Mouse (Mus musculus) induced T-regulatory cell, adult 2 months (primary cell): ENCODE measurements around the gene Fmod.

Experiments
- DNase-seq: peaks from one replicate; pipeline ENCODE4 v3.0.0-alpha.2; 2012; ENCODE audit warnings: low read depth

The Fmod gene

DNA sequence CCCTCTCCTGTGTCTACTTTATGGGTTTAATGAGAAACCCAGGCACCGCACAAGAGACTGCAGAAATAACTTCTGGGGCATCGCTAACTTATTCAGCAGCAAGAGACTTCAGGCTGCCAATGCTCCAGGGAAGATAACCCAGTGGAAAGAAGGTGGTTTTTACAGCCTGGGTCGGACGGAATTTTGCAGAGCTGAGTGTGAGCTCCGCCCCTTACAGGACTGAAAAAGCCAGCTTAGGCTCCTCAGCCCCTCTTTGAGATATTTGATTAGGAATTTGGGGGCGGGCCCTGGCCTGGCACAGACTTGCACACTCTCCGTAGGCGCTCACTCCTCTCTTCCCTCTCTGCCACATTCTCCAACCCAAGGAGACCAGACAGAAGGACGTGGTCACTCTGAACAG lies at the start of gene Fmod:
Fmod (plus strand) TSS at position 83 of the 400 bp plus-strand sequence.
- DNase-seq = no peak

DNA sequence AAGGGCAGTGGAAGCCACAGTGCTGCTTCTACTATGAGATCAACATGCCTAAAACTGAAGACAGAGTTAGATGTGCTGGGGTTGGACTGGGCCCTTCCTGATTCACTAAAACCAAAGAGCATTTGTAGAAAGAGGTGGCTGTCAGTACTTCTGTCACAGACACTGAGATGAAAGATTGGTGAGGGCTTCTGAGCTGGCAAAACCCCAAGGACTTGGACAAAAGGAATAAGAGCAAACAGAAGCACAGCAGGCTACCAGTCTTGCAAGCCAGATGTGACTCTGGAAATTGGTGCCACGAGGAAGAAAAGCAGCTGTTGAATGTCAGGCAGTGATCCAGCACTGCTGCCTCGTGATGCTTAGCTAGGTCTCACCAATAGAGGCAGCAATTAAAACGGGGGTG lies 48.2 kb upstream of the Fmod start:
- no peak for DNase-seq

DNA sequence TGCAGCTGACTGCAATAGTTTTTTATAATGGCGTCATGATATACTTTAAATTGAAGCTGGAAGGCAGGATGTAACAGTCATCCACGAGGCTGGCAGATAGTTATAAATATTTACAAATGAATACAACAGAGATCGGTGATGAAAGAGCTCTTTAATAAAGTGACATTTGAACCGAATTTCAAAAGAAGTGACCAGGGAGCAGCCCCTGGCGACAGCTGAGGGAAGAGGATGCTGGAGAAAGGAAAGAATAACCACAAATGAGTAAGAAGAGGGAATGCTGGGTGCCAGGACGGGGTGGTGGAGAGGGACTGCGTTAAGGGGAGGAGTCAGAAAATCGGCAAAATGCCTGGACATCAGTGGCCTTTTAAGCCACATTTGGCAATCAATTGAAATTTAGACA lies 45.8 kb upstream of the Fmod start:
- no peak for DNase-seq

DNA sequence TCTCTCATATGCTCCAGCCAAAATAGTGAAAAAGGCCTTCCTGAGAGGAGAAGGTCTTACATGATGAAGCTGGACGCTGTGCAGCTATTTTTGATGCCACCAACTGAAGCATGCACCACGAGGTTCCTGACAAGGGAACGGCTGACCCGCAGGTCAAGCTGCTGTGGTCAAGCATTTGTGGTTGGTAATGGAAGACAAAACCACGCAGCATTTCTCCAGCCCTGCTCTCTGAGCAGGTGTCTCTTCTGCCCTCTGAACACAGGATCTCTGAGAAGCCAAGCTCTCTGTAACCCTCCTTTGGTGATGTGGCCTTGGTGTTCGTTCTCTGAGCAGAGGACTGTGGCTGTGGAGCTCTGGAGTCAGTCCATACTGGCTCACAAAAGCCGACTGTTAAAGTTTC lies 31.6 kb upstream of the Fmod start:
- DNase-seq = no peak

DNA sequence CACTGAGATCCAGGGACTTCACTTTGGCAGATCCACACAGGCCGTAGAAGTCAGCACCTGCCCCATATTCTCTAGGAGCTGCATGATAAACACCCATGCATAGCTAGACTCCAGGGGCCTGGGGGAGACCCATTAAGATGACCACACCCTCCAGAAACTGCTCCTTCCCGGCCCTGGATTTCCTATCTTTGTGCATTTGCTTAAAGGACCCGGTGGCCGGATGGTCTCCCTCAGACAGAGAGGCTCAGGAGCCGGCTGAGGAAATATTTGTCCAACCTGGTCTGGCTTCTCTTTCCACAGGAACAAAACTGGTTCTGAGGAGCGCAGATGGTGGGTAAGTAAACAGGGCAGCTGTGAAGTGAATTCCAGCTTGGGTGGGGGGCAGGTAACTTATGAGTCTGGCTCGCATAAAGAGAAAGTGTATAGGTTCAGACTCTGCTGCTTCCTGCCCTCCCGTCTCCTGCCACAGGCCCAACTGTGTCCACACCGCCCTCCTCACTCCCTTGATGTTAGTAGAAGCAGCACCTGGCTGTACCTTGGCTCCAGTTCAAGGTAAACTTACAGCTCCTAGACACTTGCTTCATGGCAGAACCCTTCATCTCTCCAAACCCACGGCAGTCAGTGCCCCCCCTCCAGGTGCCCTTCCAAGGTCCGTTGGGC lies 30.8 kb upstream of the Fmod start:
- no peak for DNase-seq

DNA sequence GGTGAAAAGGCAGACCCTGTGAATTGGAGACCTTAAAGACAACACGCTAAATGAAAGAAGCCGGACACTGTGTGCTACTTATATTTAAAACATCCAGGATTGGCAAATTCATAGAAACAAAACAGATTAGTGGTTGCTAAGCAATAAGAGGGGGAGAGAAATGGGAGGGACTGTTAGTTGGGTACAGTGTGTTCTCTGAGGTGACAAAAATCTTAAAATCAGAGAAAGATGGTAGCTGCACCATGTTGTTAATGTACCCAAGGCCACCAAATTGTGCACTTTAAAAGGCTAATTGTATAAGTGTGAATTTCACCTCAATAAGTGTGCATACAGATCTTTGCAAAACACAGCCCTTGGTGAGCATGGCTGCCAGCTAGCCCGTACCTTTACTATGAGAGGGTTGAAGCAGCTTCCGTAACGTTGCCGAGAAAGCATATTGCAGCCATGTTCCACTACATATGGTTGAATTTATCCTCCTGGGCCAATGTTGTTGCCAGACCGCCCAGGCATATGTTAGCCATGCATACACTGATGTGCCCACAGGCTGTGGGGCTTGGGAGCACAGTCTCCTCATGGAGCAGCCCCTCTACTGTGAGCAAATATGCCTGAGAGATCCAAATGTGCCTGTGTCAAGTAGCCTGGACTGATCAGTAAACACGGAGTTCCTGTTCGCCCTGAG lies 12.6 kb upstream of the Fmod start:
- DNase-seq = no peak

DNA sequence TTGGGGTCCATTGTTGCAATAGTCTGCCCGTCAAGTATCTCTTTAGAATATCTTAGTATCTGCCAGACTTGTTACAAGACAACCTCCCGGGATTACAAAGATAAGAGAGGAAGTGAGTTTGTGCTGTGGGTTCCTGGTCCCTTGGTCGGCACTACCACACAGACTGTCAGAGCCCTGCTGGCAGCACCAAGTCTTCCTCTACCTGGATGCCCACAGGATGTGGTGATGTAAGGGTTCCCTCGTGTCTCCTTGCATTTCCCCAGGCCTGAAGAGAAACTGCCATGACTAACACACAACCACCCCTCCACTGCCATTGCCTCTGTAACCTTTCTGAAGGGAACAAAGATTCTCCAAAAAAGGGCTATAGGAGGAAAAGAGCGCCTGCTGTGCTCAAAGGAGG lies 11.1 kb upstream of the Fmod start:
- DNase-seq = no peak

DNA sequence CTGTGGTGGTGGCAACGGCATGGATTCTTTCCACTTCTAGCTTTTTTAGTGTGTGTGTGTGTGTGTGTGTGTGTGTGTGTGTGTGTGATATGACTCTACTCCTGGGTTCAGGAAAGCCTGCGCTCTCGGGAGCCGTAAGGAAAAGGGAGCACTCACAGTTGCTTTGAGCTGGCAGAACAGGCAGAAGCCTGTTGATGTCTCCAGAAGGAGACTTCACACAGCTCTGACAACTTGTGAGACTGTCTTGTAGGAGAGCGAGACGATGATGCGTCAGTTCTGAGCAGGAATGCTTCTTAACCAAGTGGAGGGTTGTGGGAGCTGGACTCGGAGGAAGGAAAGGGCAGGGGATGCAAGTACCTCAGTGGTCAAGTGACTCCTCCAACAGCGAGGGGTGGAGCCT lies 10.3 kb upstream of the Fmod start:
- DNase-seq = no peak

DNA sequence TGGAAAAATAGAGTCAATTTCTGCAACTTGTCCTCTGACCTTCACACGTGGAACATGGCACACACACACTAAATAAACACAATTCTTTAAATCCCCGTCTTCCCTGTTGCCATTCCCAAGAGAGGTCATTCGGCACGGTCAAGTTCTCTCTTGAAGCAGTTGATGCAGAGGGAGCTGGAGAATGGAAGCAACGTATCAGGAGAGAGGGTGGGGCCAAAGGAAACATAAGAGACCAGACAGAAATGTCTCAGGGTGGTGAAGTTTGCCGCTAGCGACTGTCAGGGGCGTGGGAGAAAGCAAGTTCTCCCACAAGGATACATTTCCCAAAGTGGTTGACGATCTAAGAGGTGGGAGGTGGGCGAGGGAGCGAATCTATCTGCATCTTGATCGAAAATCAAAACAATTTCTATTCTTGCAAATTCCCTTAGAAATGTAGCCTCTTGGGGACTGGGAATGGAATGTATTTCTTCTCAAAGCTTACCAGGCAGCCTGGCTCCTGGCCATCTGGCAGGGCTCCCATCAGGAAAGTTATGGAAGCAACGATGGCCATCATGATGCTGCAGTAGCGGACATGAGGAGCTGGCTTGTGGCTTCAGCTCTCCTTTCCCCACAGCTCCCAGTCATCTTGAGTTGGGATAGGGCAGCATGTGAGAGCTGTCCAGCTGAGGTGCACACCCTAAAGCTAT lies 8.8 kb upstream of the Fmod start:
- no peak for DNase-seq

DNA sequence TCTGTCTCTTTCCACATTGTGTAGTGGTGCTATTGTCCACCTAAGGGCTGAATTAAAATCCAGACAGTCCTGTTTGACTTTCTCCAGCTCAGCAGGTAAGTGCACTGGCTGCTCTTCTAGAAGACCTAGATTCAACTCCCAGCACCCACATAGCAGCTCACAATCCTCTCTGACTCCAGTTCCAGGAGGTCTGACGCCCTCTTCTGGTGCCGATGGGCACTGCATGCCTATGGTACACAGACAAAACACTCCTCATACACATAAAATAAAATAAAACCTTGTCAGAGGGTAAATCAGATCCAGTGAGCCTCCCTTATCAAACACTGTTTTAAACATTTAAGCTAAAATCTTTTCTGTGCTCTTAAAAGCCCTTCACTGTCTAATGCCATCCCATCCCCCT lies 562 bp upstream of the Fmod start:
- peak; percentile 33 for DNase-seq

DNA sequence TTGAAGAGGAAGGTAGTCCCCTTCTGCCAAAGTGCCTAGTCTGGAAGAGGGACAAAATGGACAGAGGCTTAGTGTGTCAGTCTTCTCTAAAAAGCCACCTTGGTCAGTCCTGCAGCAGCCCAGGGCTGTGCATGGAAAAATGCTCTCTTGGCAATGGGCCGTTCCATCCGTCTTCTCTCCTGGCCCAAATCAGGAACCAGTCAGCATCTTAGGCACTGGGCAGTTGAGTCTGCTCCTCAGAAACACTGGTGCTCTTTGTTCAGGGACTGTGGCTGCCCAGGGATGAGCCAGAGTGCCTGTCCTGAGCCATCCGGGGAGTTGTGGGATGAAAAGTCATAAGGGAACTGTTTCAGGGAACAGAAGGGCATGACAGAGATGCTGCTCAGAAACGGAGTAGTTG lies 1.3 kb downstream of the Fmod start:
- DNase-seq = no peak

DNA sequence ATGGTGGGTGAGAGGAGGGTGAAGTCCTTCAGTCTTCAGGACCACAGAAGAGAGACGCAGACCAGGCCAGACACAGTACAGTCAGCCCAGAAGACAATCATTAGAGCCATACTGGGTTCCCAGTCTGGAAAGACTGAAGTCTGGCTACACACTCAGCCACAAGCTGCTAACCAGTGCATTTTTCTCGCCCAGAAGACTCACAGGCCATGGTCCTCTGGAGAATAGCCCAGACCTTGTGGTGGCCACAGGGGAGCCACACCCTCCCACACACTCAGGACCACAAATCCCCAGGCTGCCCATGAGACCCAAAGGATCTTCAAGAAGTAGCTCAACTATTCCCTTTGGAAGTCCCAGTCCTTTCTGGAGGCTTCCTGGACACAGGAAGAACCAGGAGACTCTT lies 2.3 kb downstream of the Fmod start:
- DNase-seq = no peak

DNA sequence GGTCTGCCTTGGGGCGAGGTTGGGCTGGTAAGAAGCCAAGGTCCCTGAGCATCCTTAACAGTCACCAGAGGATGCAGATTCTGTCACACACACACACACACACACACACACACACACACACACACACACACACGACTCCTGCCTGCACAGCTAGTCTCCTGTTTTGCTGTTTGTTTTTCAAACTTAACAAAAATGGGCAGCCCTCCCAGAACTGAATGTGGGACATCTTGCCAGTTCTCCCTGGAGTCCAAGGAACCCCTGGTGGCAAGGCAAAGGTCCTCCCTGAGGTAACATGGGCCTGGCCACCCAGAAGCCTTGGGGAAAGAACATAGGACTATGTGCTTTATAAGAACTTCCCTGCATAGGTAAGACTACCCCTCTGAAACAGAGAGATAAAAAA lies 4.8 kb downstream of the Fmod start:
- DNase-seq = no peak

DNA sequence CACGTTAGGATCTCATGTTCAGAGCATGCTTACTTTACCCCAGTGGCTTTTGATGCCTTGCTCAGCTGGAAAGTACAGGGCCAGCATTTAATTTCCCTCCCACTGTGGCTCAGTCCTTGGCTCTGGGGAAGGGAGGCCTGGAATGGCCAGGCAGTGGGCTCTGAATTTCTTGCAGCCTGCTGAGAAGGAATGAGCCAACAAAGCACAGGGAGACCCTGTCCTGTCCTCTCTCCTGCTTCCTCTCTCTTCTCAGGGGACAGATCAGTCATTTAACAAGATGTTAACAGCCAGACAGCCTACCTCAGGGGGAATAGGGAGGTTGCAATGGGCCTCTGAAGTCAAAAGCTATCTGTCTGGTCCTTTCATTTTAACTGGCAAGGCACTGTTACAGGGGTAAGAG lies 5.3 kb downstream of the Fmod start:
- no peak for DNase-seq

DNA sequence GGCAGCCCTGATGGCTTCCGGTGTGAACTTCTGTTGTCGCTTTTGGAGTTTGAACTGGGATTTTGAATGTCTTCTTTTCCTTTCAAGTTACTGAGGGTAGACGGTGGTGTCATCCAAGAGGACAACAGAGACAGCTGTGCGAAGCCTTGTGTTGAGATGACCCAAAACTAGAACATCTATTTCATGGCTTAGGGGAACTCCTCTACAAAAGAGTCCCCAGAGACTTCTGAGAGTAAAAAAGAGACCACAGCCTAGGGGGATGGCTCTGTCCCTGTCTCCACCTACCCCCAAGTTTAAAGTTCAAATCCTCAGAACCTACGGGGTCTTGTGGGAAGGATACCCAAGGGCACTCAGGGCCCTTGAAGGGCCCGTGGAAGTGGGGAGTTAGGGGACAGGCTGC lies 7.8 kb downstream of the Fmod start:
- DNase-seq = no peak

DNA sequence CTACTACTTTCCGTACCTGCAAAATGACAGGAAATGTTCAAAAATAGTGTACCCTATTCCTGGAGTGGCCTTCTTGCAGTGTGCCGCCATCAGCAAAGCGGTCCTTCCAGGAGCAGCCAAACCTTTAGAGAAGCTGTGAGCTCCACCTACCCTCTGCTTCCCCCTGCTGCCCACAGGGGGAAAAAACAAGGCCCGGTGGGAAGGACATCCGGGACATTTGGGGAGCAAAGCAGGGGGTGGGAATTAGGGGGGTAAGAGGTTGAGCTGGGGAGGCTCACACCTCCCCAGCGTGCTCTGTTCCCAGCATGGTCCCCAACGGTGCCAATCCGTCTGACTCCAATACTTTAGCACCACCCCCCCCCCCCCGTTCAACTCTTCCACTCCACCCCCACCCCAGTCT lies 8.9 kb downstream of the Fmod start:
- DNase-seq = peak; percentile 72

DNA sequence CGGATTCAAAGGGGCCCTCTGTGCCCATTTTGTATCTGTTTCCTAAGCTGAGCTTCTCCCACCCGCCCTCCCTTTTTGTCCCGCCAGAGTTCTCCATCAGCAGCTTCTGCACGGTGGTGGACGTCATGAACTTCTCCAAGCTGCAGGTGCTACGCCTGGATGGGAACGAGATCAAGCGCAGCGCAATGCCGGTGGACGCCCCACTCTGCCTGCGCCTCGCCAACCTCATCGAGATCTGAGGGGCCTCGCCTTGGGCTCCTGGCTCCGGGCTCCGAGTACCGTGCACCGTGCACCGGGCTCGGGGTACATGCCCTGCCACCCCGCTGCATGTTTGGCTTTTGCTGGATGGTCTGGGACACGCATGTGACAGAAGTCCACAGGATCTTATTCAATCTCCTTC lies 9.3 kb downstream of the Fmod start:
- DNase-seq = no peak

DNA sequence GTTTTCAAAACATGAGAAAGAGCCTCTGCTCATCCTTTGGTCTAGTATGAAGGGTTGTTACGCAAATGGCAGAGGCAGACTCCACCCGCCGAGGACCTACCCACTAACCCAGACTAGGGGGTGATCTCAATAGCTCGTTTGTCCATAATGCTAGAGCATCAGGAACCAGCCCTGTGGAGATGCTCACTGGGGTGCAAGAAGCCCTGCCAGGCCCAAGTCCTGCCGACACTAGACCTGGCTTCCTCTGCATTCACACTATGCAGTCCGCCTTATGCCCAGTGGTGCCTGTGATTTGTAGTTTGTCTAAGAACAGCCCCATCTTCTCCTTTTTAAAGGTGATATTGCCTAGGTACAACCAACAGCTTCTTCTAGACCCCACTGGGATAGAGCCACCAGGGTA lies 10.4 kb downstream of the Fmod start:
- DNase-seq = no peak

DNA sequence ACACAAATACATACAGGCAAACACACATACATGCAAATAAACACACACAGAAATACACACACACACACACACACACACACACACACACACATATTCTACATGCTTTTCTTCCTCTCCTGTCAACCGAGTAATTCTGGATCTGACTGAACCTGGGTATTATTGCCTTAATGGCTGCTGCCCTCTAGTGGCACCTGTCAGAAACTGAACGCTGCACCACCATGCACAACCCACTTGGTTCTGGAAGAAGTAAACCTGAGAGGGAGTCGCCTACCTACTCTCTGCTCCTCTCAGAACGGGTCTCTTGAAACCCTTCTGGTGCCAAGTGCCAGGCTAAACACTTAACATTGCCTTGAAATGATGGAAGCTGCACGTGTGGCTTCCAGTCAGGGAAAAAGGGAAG lies 11.7 kb downstream of the Fmod start:
- DNase-seq = peak; percentile 89

DNA sequence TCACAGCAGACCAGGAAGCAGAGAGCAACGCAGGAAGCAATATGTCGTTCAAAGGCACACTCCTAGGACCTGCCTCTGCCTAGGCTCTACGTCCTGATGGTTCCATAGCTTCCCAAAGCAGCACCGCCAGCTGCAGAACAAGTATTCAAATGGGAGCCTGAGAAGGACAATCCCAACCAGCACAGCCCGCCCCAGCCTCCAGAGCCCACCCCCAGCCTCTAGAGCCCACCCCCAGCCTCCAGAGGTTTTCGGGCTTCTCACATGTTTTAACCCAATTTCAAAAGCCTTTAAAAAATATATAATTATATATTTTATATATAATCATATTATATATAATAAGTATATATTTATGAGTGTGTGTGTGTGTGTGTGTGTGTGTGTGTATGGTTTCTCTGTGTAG lies 12.5 kb downstream of the Fmod start:
- no peak for DNase-seq

DNA sequence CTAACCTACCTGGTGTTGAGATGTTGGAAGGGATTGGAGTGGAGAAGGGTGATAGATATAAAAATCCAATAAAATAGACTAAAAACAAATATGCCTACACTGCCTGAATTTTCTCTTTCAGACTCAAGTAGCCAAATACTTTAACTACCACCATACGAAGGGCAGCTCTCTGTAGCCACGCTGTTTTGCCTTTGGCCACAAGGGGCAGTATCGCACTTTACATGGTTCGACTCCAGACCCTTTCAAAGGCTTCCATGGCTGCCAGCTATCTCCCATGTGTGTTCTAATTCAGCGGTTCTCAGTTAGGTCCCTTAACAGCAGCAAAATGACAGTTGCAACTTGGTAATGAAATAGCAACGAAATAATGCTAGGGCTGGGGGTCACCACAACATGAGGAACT lies 16.2 kb downstream of the Fmod start:
- DNase-seq = peak; percentile 91

DNA sequence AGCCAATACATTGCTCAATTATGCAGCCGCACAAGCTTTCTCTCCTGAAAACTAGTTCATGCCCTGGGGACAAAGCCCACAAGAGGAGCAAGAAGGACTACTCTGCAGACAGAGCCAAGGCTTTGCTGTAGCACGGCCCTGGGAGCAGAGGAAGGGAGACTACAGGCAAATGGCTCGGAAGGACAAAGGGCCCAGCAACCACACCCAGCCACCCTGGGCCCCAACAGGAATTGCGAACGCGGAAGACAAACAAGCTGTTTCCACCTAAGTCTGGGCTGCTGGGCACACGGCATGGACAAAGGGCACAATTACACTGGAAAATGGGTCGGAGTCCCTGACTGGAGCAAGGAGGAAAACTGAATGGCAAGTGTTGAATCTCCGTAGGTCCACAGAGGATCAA lies 18.0 kb downstream of the Fmod start:
- DNase-seq = no peak

DNA sequence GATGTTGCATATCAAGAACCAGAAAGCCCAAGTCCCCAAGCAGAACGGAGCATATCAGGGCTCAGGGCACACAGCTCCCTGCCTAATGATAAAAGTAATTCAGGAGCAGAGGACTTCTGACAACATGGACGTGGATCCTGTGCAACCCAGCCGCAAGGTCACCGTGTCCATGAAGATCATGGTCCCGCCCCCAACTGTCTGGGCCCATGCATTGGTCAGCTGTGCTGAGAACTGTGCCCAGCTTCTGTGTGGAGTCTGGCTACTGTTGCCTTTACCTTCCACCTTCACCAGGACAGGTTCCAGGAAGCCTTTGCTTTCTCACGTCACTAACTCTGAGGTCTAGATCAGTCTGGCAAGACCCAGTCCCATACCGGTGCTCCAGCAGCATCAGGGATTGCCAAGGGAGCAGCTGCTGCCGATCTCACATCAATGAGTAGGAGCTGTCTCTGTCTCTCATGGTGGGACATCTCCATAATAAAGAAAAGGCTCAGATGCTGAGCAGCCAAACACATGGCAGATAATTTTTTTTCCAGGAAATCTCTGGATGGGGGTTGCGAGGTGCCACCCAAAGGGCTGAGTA lies 18.7 kb downstream of the Fmod start:
- no peak for DNase-seq
